8 mouse cellular contexts compared by ENCODE assay signal in genomic region chrX:7790309-7790708, GRCm38 (mm10). TPM values are rescaled to one million over a fixed set of nuclear protein-coding genes. Genes with fewer than 3 reads are reported as not detected.
DNase-seq lines count a peak whose midpoint lies in the region; ATAC-seq and TF ChIP-seq lines count a peak whose summit lies in the region.

No protein-coding gene starts in this region.

- DNase-seq in heart, adult 18-20 months = no peak
- DNase-seq in forebrain, embryonic 11.5 days (ENCODE audit: low spot score) = no peak
- no peak for DNase-seq in liver, postnatal 0 days
- no peak for DNase-seq in c-Kit-positive CD71-positive TER-119-positive erythroid progenitor cells, embryonic 14.5 days (ENCODE audit: low spot score)
- DNase-seq in cerebellum, adult 8-10 months = no peak
- DNase-seq in spleen, postnatal 4 days (ENCODE audit: low spot score in 2 of 2) = no peak

- H3K4me2 ChIP-seq in heart, embryonic 14.5 days (ENCODE audit: low read length) = peak overlapping the region; percentile 64
- H3K4me2 ChIP-seq in forebrain, embryonic 11.5 days (ENCODE audit: low read depth, low read length, severe bottlenecking) = peak overlapping the region; percentile 59
- H3K4me2 ChIP-seq in liver, postnatal 0 days (ENCODE audit: low read depth, low read length) = peak overlapping the region; percentile 75

- no peak for TF ChIP-seq EP300 in ES-Bruce4 (IDR thresholded peaks at IDR 0.05; ENCODE audit: insufficient read depth, low read depth, low read length)
- no peak for TF ChIP-seq EP300 in liver, postnatal 0 days (IDR thresholded peaks at IDR 0.05; ENCODE audit: low read depth)

- H3K27ac ChIP-seq in heart, embryonic 14.5 days (replicated peaks in 1 of 2; ENCODE audit: control insufficient read depth in 1 of 2, insufficient read depth in 1 of 2, low read depth in 2 of 2, low read length in 2 of 2) = no peak overlapping the region
- no peak overlapping the region for H3K27ac ChIP-seq in ES-Bruce4 (ENCODE audit: insufficient read depth, low read length)
- no peak overlapping the region for H3K27ac ChIP-seq in forebrain, embryonic 11.5 days (ENCODE audit: low read depth, low read length)
- H3K27ac ChIP-seq in liver, postnatal 0 days (ENCODE audit: low read depth) = peak overlapping the region; percentile 53

- no peaks in the 10 kb centered on the region for H3K9me3 ChIP-seq in heart, embryonic 14.5 days (ENCODE audit: control insufficient read depth, low read length)
- no peaks in the 10 kb centered on the region for H3K9me3 ChIP-seq in ES-Bruce4 (replicated peaks; ENCODE audit: control insufficient read depth, insufficient read depth, low read length, poor library complexity, severe bottlenecking)
- no peaks in the 10 kb centered on the region for H3K9me3 ChIP-seq in forebrain, embryonic 11.5 days (ENCODE audit: control insufficient read depth, low read length)
- no peaks in the 10 kb centered on the region for H3K9me3 ChIP-seq in liver, postnatal 0 days (ENCODE audit: low read length)

- no peaks in the 10 kb centered on the region for H3K27me3 ChIP-seq in heart, embryonic 14.5 days (ENCODE audit: control insufficient read depth, insufficient read depth, low read length)
- no peaks in the 10 kb centered on the region for H3K27me3 ChIP-seq in ES-Bruce4 (ENCODE audit: control insufficient read depth, insufficient read depth, low read length, poor library complexity, severe bottlenecking)
- no peaks in the 10 kb centered on the region for H3K27me3 ChIP-seq in forebrain, embryonic 11.5 days (ENCODE audit: control insufficient read depth, insufficient read depth, low read length)
- no peaks in the 10 kb centered on the region for H3K27me3 ChIP-seq in liver, postnatal 0 days (ENCODE audit: insufficient read depth, low read length)

- no peak for ATAC-seq in heart, embryonic 14.5 days (ENCODE audit: insufficient number of reproducible peaks, insufficient read depth, low FRiP score, low read depth)
- no peak; the same call in 1 of the 2 replicates for ATAC-seq in forebrain, embryonic 11.5 days (replicated peaks; ENCODE audit: low FRiP score)
- ATAC-seq in liver, postnatal 0 days = peak; percentile 37

- 0 out of 2 replicates have a peak, but pooled peaks cover 5% of the 10 kb centered on the region for H3K36me3 ChIP-seq in heart, embryonic 14.5 days (ENCODE audit: control insufficient read depth, insufficient read depth, low read length)
- H3K36me3 ChIP-seq in ES-Bruce4 (ENCODE audit: control insufficient read depth, insufficient read depth, low read length, poor library complexity, severe bottlenecking) = no peaks in the 10 kb centered on the region
- H3K36me3 ChIP-seq in forebrain, embryonic 11.5 days (ENCODE audit: control insufficient read depth, insufficient read depth, low read length) = no peaks in the 10 kb centered on the region
- H3K36me3 ChIP-seq in liver, postnatal 0 days (replicated peaks; ENCODE audit: insufficient read depth, low read length) = no peaks in the 10 kb centered on the region; the same call in 1 of the 2 replicates

- H3K9ac ChIP-seq in heart, embryonic 14.5 days (ENCODE audit: low read length) = peak overlapping the region; percentile 69
- H3K9ac ChIP-seq in ES-Bruce4 (ENCODE audit: low read depth, poor library complexity, severe bottlenecking) = peak overlapping the region; percentile 79
- peak overlapping the region; percentile 54 for H3K9ac ChIP-seq in forebrain, embryonic 11.5 days (ENCODE audit: low read length)
- H3K9ac ChIP-seq in liver, postnatal 0 days (replicated peaks) = peak overlapping the region; percentile 71

- H3K4me3 ChIP-seq in heart, embryonic 14.5 days (ENCODE audit: control insufficient read depth in 1 of 2, insufficient read depth in 1 of 2, low read depth in 1 of 2, low read length in 2 of 2) = peak overlapping the region; percentile 55 to 70
- peak overlapping the region; percentile 86; the same call in 1 of the 2 replicates for H3K4me3 ChIP-seq in ES-Bruce4 (ENCODE audit: low read depth, low read length)
- peak overlapping the region; percentile 50 for H3K4me3 ChIP-seq in forebrain, embryonic 11.5 days (ENCODE audit: low read depth, low read length)
- H3K4me3 ChIP-seq in liver, postnatal 0 days (ENCODE audit: low read depth, low read length) = peak overlapping the region; percentile 74

- TF ChIP-seq CTCF in ES-Bruce4 (IDR thresholded peaks at IDR 0.05; ENCODE audit: low read depth, low read length) = no peak
- no peak for TF ChIP-seq CTCF in liver, postnatal 0 days (IDR thresholded peaks at IDR 0.05; ENCODE audit: low read depth)

- 22% methylated on average over 5 of the region's 5 CpGs for WGBS in heart, embryonic 14.5 days
- WGBS in forebrain, embryonic 11.5 days = 26% methylated on average over 5 of the region's 5 CpGs
- 16% methylated on average over 5 of the region's 5 CpGs for WGBS in liver, postnatal 0 days (ENCODE audit: insufficient replicate concordance)

- no peaks in the 10 kb centered on the region; a peak in 1 of 4 replicates for H3K4me1 ChIP-seq in heart, embryonic 14.5 days (ENCODE audit: control insufficient read depth in 2 of 2, insufficient read depth in 2 of 2, low read length in 2 of 2)
- no peaks in the 10 kb centered on the region for H3K4me1 ChIP-seq in ES-Bruce4 (ENCODE audit: control insufficient read depth, insufficient read depth, low read length)
- H3K4me1 ChIP-seq in forebrain, embryonic 11.5 days (replicated peaks; ENCODE audit: control insufficient read depth, insufficient read depth, low read length) = no peaks in the 10 kb centered on the region; the same call in 1 of the 2 replicates
- peaks cover 5% of the 10 kb centered on the region; the same call in 1 of the 2 replicates for H3K4me1 ChIP-seq in liver, postnatal 0 days (ENCODE audit: insufficient read depth)

- no peak for TF ChIP-seq POLR2A in ES-Bruce4 (IDR thresholded peaks at IDR 0.05; ENCODE audit: insufficient read depth, low read length)

RNA-seq across cellular contexts. Expression of gene Gripap1, which starts 0.7 kb away (rescaled TPM):
- polyA plus RNA-seq in heart, embryonic 14.5 days (2014; fragmentation: Nextera tagmentation; extraction: Ambion mirVana) = 25.0 and 26.6 TPM in 2 replicates
- 10 to 100 TPM; 20.5 to 22.9 TPM for total RNA-seq in heart, adult 18-20 months (2021)
- 18.5 and 19.2 TPM in 2 replicates for polyA plus RNA-seq in ES-Bruce4 (2011; ENCODE audit: insufficient read depth, insufficient read length, low read depth, missing spikeins)
- 56.2 and 57.2 TPM in 2 replicates for polyA plus RNA-seq in forebrain, embryonic 11.5 days (2014; fragmentation: Nextera tagmentation; extraction: Ambion mirVana)
- polyA plus RNA-seq in liver, postnatal 0 days (2015; fragmentation: Nextera tagmentation; extraction: Ambion mirVana) = 15.4 and 16.4 TPM in 2 replicates

RNA-seq across cellular contexts. Expression of gene Tfe3, which starts 27.9 kb away (rescaled TPM):
- polyA plus RNA-seq in heart, embryonic 14.5 days (2014; fragmentation: Nextera tagmentation; extraction: Ambion mirVana) = 13.1 and 14.5 TPM in 2 replicates
- total RNA-seq in heart, adult 18-20 months (2021) = 10 to 100 TPM; 12.6 to 13.0 TPM
- 65.8 and 81.6 TPM in 2 replicates for polyA plus RNA-seq in ES-Bruce4 (2011; ENCODE audit: insufficient read depth, insufficient read length, low read depth, missing spikeins)
- 23.6 and 24.8 TPM in 2 replicates for polyA plus RNA-seq in forebrain, embryonic 11.5 days (2014; fragmentation: Nextera tagmentation; extraction: Ambion mirVana)
- 9.6 and 10.3 TPM in 2 replicates for polyA plus RNA-seq in liver, postnatal 0 days (2015; fragmentation: Nextera tagmentation; extraction: Ambion mirVana)

RNA-seq across cellular contexts. Expression of gene Kcnd1, which starts 31.8 kb away (rescaled TPM):
- 1.8 and 1.9 TPM in 2 replicates for polyA plus RNA-seq in heart, embryonic 14.5 days (2014; fragmentation: Nextera tagmentation; extraction: Ambion mirVana)
- under 1 TPM; 0.15 to 0.57 TPM for total RNA-seq in heart, adult 18-20 months (2021)
- polyA plus RNA-seq in ES-Bruce4 (2011; ENCODE audit: insufficient read depth, insufficient read length, low read depth, missing spikeins) = 8.3 and 8.6 TPM in 2 replicates
- polyA plus RNA-seq in forebrain, embryonic 11.5 days (2014; fragmentation: Nextera tagmentation; extraction: Ambion mirVana) = 1.2 and 1.4 TPM in 2 replicates
- 0.09 and 0.15 TPM in 2 replicates for polyA plus RNA-seq in liver, postnatal 0 days (2015; fragmentation: Nextera tagmentation; extraction: Ambion mirVana)

RNA-seq across cellular contexts. Expression of gene Ccdc120, which starts 39.6 kb away (rescaled TPM):
- polyA plus RNA-seq in heart, embryonic 14.5 days (2014; fragmentation: Nextera tagmentation; extraction: Ambion mirVana) = 4.7 and 5.9 TPM in 2 replicates
- under 1 TPM; 0.59 to 0.67 TPM for total RNA-seq in heart, adult 18-20 months (2021)
- 20.4 and 28.9 TPM in 2 replicates for polyA plus RNA-seq in ES-Bruce4 (2011; ENCODE audit: insufficient read depth, insufficient read length, low read depth, missing spikeins)
- polyA plus RNA-seq in forebrain, embryonic 11.5 days (2014; fragmentation: Nextera tagmentation; extraction: Ambion mirVana) = 22.8 and 27.8 TPM in 2 replicates
- polyA plus RNA-seq in liver, postnatal 0 days (2015; fragmentation: Nextera tagmentation; extraction: Ambion mirVana) = 2.0 and 3.4 TPM in 2 replicates

RNA-seq across cellular contexts. Expression of gene Otud5, which starts 50.9 kb away (rescaled TPM):
- polyA plus RNA-seq in heart, embryonic 14.5 days (2014; fragmentation: Nextera tagmentation; extraction: Ambion mirVana) = 16.2 and 19.9 TPM in 2 replicates
- total RNA-seq in heart, adult 18-20 months (2021) = 10 to 100 TPM; 19.3 to 23.4 TPM
- polyA plus RNA-seq in ES-Bruce4 (2011; ENCODE audit: insufficient read depth, insufficient read length, low read depth, missing spikeins) = 85.0 and 90.6 TPM in 2 replicates
- 37.3 and 37.6 TPM in 2 replicates for polyA plus RNA-seq in forebrain, embryonic 11.5 days (2014; fragmentation: Nextera tagmentation; extraction: Ambion mirVana)
- polyA plus RNA-seq in liver, postnatal 0 days (2015; fragmentation: Nextera tagmentation; extraction: Ambion mirVana) = 22.2 and 25.0 TPM in 2 replicates
